Mouse (Mus musculus) retina, postnatal 1 day (tissue): ENCODE results near the gene Unc80.

Experiments
- DNase-seq: peaks from one replicate; pipeline ENCODE4 v3.0.0-alpha.2; 2012

Gene Unc80

GRCm38 (mm10) chr1:66467821-66468703 lies at the start of gene Unc80:
Gene Unc80 (plus strand): TSS chr1:66468367.
- peak; percentile 86 for DNase-seq

- DNase-seq = no peak
Measured at GRCm38 (mm10) chr1:66426073-66426472, 42.1 kb upstream of the Unc80 start.

GRCm38 (mm10) chr1:66430962-66431361 lies 37.2 kb upstream of the Unc80 start:
- no peak for DNase-seq

DNA sequence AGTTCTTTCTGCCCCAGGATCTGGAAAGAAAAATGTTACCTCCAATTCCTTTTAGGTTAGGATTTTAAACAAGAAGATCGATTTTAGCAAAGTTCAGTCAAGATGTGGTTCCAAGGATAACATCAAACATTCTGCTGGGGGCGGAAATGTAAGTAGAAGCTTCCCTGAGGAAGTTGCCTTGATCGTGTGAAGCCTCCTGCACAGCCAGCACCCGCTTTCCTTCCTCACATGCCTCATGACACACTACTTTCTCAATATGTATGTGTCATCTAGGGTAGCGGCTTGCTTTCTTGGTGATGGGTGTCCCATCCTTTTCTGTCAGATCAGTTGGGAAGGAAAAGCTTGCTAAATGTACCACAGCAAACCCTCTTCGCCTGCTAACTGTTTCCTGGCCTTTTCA lies 36.7 kb upstream of the Unc80 start:
- DNase-seq = no peak

DNA sequence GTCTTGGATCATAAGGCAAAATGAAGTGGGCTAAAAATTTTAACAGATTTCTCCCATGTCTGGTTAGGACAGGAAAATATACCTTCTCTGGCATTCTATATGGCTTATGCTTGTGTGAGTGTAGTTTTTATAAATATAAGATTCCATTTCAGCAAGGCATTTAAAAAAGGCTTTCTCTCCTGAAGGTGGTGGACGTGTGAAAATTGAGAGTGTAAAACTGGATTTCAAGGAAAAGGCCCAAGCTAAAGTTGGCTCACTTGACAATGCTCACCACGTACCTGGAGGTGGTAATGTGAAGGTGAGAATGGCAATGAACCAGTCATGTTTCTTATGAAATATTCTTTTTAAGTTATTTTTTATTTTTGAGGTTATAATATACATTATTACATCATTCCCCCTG lies 30.1 kb upstream of the Unc80 start:
- no peak for DNase-seq

DNA sequence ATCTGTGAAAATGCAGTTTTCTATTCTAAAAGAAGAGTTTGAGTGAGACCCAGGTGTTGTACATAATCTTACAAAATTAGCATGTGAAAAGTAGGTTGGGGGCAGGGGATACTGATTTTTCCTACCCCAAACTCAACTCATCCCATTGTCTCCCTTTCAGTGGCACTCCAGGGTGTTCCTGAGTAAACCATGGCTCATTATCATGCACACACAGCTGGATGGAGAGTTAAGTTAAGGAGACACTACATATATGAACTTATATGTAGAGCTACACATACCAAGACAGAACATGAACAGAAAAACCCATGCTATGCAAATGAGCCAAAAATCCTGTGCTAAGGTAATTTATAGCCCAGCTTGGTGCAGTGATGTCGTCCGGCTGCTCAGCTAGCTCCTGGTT lies 25.2 kb upstream of the Unc80 start:
- DNase-seq = no peak

DNA sequence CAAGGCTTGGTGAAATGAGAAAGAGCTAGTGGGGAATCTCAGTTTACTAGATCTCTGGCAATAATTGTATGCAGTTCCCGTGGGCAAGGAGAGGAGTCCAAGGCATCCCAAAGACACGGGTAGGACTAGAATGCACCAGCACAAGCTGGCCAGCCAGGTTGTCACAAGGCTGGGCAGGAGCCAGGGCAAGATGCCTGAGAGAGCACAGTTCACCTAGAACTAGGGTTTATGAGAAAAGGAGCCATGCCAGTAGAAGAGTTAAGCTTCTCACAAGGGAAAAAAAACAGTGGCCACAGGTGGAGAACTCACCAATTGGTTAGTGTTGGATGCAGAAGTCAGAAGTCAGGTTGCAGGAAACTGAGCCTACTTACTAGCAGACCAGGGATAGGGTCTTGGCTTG lies 18.7 kb upstream of the Unc80 start:
- DNase-seq = no peak

- no peak for DNase-seq
Measured at GRCm38 (mm10) chr1:66456580-66456979, 11.6 kb upstream of the Unc80 start.

GRCm38 (mm10) chr1:66457747-66458146 lies 10.4 kb upstream of the Unc80 start:
- DNase-seq = no peak

DNA sequence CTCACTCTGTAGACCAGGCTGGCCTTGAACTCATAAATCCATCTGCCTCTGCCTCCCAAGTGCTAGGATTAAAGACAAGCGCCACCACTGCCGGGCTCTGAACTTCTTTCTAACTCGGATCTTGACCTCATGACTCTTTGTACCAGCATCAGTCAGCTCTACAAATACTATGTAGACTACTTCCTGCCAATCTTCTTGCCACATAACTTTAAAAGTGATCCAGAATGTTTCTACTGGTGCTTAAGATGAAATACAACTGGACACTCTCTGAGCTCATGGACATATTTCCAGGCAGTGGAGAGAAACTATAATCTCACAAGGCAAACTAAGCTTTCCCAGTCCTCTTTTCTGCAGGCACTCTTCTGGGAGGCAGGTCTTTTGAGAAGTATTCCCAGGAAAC lies 8.8 kb upstream of the Unc80 start:
- DNase-seq = no peak

DNA sequence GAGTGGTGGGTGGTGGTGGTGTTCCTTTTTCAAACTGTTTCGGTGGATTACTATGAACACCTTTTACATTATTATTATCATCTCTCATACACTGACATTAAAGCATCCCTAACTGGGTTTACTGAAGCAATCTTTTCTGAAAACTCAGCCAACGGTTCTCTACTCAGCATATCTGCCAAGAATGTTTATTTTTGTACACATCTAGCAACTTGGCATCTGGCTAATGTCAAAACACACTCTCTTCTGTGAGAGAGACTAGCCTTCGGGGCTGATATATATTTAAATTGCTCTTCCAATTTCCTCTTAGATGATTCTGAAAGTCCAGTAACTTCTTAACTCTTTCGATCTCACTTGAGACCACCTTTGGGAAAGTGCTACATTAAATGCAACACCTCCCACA lies 7.3 kb upstream of the Unc80 start:
- no peak for DNase-seq

- peak; percentile 52 for DNase-seq
Measured at GRCm38 (mm10) chr1:66468704-66469020, 495 bp downstream of the Unc80 start.

GRCm38 (mm10) chr1:66482751-66483150 lies 14.6 kb downstream of the Unc80 start:
- DNase-seq = no peak

- no peak for DNase-seq
Measured at GRCm38 (mm10) chr1:66493064-66493463, 24.9 kb downstream of the Unc80 start.

DNA sequence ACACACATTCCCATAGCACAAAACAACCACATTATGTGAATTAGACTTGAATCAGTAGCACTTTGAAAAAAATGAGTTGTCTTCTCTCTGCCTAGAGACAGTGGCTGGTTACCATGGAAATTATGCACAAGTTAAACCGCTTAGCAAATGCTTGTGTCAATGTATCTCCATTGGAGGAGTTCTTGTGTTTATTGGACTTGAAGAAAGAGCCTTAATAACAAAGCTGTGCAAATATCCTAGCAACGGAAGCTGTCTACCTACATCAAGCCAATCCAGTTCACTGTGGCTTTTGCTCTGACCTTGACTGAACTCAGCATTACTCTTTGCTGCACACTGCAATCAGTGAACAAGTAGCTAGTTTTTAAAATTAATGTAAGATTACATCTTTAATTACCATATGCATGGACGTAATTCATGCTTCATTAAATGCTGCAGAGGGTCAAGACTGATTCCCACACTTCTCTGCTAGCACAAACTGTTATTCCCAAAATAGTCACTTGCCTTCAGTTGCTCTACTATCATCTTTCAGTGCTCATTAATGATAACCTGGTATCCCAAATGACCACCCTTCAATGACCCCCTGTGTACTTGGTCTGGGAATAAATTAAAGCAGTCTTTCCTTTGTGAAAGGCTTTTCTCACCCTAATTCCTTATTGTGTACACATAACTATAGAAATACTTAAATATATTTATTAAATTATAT lies 27.3 kb downstream of the Unc80 start:
- DNase-seq = peak; percentile 72

DNA sequence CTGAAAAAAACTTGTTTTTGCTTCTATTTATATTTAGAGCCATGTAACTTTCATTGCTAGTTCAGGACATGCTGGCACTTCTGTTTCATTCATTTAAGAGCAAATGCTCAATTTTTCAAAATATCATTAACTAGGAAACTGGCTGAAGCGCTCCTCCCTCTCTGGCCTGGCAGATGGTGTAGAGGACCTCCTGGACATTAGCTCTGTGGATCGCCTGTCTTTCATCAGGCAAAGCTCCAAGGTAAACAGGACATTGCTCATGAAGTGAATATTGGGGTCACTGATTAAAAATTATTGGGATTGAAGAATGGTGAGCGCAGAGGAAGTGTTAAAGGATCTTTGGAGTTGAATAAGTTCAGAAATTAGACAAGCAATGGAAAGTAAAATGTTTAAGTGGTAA lies 82.6 kb downstream of the Unc80 start:
- DNase-seq = no peak

- no peak for DNase-seq
Measured at GRCm38 (mm10) chr1:66552396-66552966, 84.3 kb downstream of the Unc80 start.

DNA sequence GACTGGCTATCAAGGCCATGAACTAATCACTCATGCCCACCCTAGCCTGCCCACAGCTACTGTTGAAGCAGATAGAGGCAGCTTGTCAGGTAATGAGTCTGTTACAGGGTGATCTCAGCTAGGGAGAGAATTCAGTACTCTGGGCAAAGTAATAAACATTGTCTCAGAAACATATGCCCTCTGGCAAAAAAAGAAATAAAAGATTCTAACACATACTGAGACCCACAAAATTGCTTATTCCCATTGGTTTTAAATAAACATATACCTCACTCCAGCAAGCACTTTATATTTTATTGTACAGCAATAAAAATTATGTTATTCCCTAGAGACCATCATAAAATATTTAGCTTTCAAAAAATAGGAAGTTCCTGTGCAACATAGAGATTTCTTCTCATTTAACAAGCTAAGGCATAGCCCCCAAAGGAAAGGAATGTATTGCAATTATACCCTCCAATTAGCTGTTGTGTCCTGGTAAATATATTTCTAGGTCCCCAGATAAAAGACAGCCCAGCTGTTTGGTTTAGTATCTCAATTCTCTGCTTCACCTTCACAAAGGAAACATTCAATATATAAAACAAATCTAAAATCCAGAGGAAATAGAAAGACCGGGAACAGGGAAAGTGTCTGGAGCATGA lies 93.6 kb downstream of the Unc80 start:
- no peak for DNase-seq

GRCm38 (mm10) chr1:66562332-66562731 lies 94.2 kb downstream of the Unc80 start:
- no peak for DNase-seq

DNA sequence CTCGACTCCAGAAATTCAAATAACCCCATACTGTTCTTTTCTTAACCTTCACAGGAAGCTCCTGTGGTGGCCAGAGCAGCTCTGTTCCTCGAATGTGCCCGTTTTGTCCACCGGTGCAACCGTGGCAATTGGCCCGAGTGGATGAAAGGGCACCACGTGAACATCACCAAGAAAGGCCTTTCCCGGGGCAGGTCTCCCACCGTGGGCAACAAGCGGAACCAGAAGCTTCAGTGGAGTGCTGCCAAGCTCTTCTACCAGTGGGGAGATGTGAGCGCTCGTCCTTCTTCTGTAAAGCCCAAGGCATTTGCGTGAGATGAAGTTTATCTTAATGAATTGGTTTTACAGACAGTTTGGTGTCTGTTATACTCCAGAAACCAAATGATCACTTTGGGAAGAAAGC lies 101.6 kb downstream of the Unc80 start:
- no peak for DNase-seq

DNA sequence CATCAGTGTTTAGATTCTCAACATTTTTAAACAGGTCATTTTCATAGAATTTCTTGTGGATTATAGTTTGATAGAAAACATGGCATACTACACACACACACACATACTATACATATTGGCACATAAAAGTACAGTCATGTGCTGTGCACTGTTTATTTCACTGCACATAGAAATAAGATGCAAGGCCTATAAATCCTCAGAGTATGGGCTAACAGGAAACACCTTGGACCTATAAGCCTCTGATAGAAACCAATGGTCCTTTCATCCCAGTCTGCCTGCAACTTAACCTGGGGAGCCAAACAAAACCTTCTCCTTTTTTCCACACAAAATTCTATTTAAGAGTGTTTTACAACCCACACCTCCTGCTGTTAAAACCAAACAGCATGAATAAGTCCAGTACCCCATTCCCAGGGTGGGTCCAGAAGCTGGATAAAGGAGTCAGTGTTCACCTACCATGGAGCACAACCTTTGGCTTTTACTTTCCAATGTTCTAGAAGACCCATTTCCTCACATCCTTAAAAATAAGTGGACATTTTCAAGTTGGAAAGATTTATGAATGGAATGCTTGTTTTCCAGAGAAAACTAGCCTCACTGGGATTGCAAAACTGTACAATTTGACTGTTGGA lies 129.1 kb downstream of the Unc80 start:
- DNase-seq = no peak

GRCm38 (mm10) chr1:66608304-66608703 lies 140.1 kb downstream of the Unc80 start:
- DNase-seq = no peak

DNA sequence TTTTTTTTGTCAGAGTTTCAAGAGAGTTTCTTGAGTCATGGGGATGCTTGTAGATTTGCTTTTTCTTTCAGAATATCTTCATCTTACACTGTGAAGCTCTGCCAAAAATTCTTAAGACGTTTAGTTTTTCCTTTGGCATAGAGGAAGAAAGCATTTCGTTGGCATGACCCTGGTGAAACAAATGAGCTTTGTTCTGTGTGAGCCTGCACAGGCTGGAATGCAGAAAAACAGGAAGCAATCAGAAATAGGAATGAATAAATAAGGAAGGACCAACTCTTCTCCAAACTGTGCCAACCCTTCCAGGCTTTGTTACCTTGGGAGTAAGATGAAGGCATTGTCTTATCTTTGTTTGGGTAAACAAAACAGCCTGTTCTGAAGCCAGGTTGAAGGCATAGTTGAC lies 149.0 kb downstream of the Unc80 start:
- no peak for DNase-seq
